Mouse (Mus musculus): ENCODE data around the gene Pias1.

Gene Pias1

GRCm38 (mm10) chr9:62995186-62995585, 7.5 kb upstream of the Pias1 start:
- Histone ChIP-seq H3K4me3 (replicated peaks; ENCODE audit: low read length) (no peak overlapping the region), H3K4me1 (replicated peaks; ENCODE audit: low read depth, low read length) (no peaks in the 10 kb centered on the region), H3K9me3 (ENCODE audit: low read length) (no peaks in the 10 kb centered on the region), H3K36me3 (ENCODE audit: insufficient read depth, low read length) (no peaks in the 10 kb centered on the region), H3K27me3 (ENCODE audit: insufficient read depth, low read length) (no peaks in the 10 kb centered on the region)
- no peak for TF ChIP-seq NANOG (IDR thresholded peaks at IDR 0.05; ENCODE audit: borderline replicate concordance, low read length)
- TF ChIP-seq CTCF (conservative IDR thresholded peaks at IDR 0.05; ENCODE audit: low read length), result no peak
- no peak for TF ChIP-seq POU5F1 (IDR thresholded peaks at IDR 0.05; ENCODE audit: borderline replicate concordance, low read length)

- no peaks in the 10 kb centered on the region for H3K9me3 ChIP-seq (ENCODE audit: low read length)
- TF ChIP-seq NANOG (IDR thresholded peaks at IDR 0.05; ENCODE audit: borderline replicate concordance, low read length), result no peak
- TF ChIP-seq POU5F1 (IDR thresholded peaks at IDR 0.05; ENCODE audit: borderline replicate concordance, low read length), result no peak
- H3K27me3 ChIP-seq (ENCODE audit: insufficient read depth, low read length), result peaks cover 3% of the 10 kb centered on the region; the same call in 1 of the 2 replicates
- no peaks in the 10 kb centered on the region for H3K36me3 ChIP-seq (ENCODE audit: insufficient read depth, low read length)
- no peaks in the 10 kb centered on the region for H3K4me1 ChIP-seq (replicated peaks; ENCODE audit: low read depth, low read length)
- H3K4me3 ChIP-seq (replicated peaks; ENCODE audit: low read length), result no peak overlapping the region
Observed at GRCm38 (mm10) chr9:62990134-62990533, 2.4 kb upstream of the Pias1 start.

- Histone ChIP-seq H3K36me3 (ENCODE audit: insufficient read depth, low read length) (no peaks in the 10 kb centered on the region), H3K27me3 (ENCODE audit: insufficient read depth, low read length) (peaks cover 5% of the 10 kb centered on the region), H3K4me1 (replicated peaks; ENCODE audit: low read depth, low read length) (peaks cover 14% of the 10 kb centered on the region), H3K9me3 (ENCODE audit: low read length) (no peaks in the 10 kb centered on the region), H3K4me3 (replicated peaks; ENCODE audit: low read length) (peak overlapping the region; percentile 97)
- no peak for TF ChIP-seq CTCF (conservative IDR thresholded peaks at IDR 0.05; ENCODE audit: low read length)
- TF ChIP-seq NANOG (IDR thresholded peaks at IDR 0.05; ENCODE audit: borderline replicate concordance, low read length), result no peak
- TF ChIP-seq POU5F1 (IDR thresholded peaks at IDR 0.05; ENCODE audit: borderline replicate concordance, low read length), result no peak
Observed at GRCm38 (mm10) chr9:62980777-62981202, 6.9 kb downstream of the Pias1 start.

- TF ChIP-seq NANOG (IDR thresholded peaks at IDR 0.05; ENCODE audit: borderline replicate concordance, low read length), result no peak
- no peak for TF ChIP-seq POU5F1 (IDR thresholded peaks at IDR 0.05; ENCODE audit: borderline replicate concordance, low read length)
- TF ChIP-seq CTCF (conservative IDR thresholded peaks at IDR 0.05; ENCODE audit: low read length), result no peak
- Histone ChIP-seq H3K4me1 (replicated peaks; ENCODE audit: low read depth, low read length) (peaks cover 18% of the 10 kb centered on the region), H3K36me3 (ENCODE audit: insufficient read depth, low read length) (no peaks in the 10 kb centered on the region), H3K27me3 (ENCODE audit: insufficient read depth, low read length) (peaks cover 5% of the 10 kb centered on the region), H3K9me3 (ENCODE audit: low read length) (no peaks in the 10 kb centered on the region), H3K4me3 (replicated peaks; ENCODE audit: low read length) (peak overlapping the region; percentile 97)
Observed at GRCm38 (mm10) chr9:62980162-62980776, 7.5 kb downstream of the Pias1 start.

GRCm38 (mm10) chr9:62979461-62980161, 8.1 kb downstream of the Pias1 start:
- Histone ChIP-seq H3K36me3 (ENCODE audit: insufficient read depth, low read length) (no peaks in the 10 kb centered on the region), H3K27me3 (ENCODE audit: insufficient read depth, low read length) (peaks cover 5% of the 10 kb centered on the region), H3K4me1 (replicated peaks; ENCODE audit: low read depth, low read length) (peaks cover 21% of the 10 kb centered on the region), H3K9me3 (ENCODE audit: low read length) (no peaks in the 10 kb centered on the region), H3K4me3 (replicated peaks; ENCODE audit: low read length) (peak overlapping the region; percentile 97)
- no peak for TF ChIP-seq POU5F1 (IDR thresholded peaks at IDR 0.05; ENCODE audit: borderline replicate concordance, low read length)
- no peak for TF ChIP-seq NANOG (IDR thresholded peaks at IDR 0.05; ENCODE audit: borderline replicate concordance, low read length)
- no peak for TF ChIP-seq CTCF (conservative IDR thresholded peaks at IDR 0.05; ENCODE audit: low read length)

GRCm38 (mm10) chr9:62977152-62977551, 10.6 kb downstream of the Pias1 start:
- TF ChIP-seq POU5F1 (IDR thresholded peaks at IDR 0.05; ENCODE audit: borderline replicate concordance, low read length), result no peak
- TF ChIP-seq NANOG (IDR thresholded peaks at IDR 0.05; ENCODE audit: borderline replicate concordance, low read length), result no peak
- TF ChIP-seq CTCF (conservative IDR thresholded peaks at IDR 0.05; ENCODE audit: low read length), result no peak

GRCm38 (mm10) chr9:62975830-62976229, 11.9 kb downstream of the Pias1 start:
- Histone ChIP-seq H3K4me3 (replicated peaks; ENCODE audit: low read length) (no peak overlapping the region), H3K36me3 (ENCODE audit: insufficient read depth, low read length) (no peaks in the 10 kb centered on the region), H3K27me3 (ENCODE audit: insufficient read depth, low read length) (no peaks in the 10 kb centered on the region), H3K9me3 (ENCODE audit: low read length) (no peaks in the 10 kb centered on the region), H3K4me1 (replicated peaks; ENCODE audit: low read depth, low read length) (peaks cover 36% of the 10 kb centered on the region)
- no peak for TF ChIP-seq CTCF (conservative IDR thresholded peaks at IDR 0.05; ENCODE audit: low read length)
- TF ChIP-seq POU5F1 (IDR thresholded peaks at IDR 0.05; ENCODE audit: borderline replicate concordance, low read length), result no peak
- no peak for TF ChIP-seq NANOG (IDR thresholded peaks at IDR 0.05; ENCODE audit: borderline replicate concordance, low read length)

More at GRCm38 (mm10) chr9:62977152-62977551, 10.6 kb downstream of the Pias1 start:
- peaks cover 3% of the 10 kb centered on the region for H3K27me3 ChIP-seq (ENCODE audit: insufficient read depth, low read length)
- no peaks in the 10 kb centered on the region for H3K9me3 ChIP-seq (ENCODE audit: low read length)
- no peaks in the 10 kb centered on the region for H3K36me3 ChIP-seq (ENCODE audit: insufficient read depth, low read length)
- no peak overlapping the region for H3K4me3 ChIP-seq (replicated peaks; ENCODE audit: low read length)
- H3K4me1 ChIP-seq (replicated peaks; ENCODE audit: low read depth, low read length), result peaks cover 25% of the 10 kb centered on the region

GRCm38 (mm10) chr9:62974439-62974838, 13.3 kb downstream of the Pias1 start:
- Histone ChIP-seq H3K4me3 (replicated peaks; ENCODE audit: low read length) (no peak overlapping the region), H3K27me3 (ENCODE audit: insufficient read depth, low read length) (no peaks in the 10 kb centered on the region), H3K9me3 (ENCODE audit: low read length) (no peaks in the 10 kb centered on the region), H3K36me3 (ENCODE audit: insufficient read depth, low read length) (no peaks in the 10 kb centered on the region), H3K4me1 (replicated peaks; ENCODE audit: low read depth, low read length) (peaks cover 34% of the 10 kb centered on the region)
- TF ChIP-seq CTCF (conservative IDR thresholded peaks at IDR 0.05; ENCODE audit: low read length) (peak; percentile 74), NANOG (IDR thresholded peaks at IDR 0.05; ENCODE audit: borderline replicate concordance, low read length) (no peak)

Measured in E14TG2a.4 (cell line).